Mouse (Mus musculus): ENCODE results near the gene Agap3. TPM values are rescaled to one million over a fixed set of nuclear protein-coding genes. Genes with fewer than 3 reads are reported as not detected.

The Agap3 gene
- 29.4 and 30.6 TPM in 2 replicates for polyA plus RNA-seq (2014; fragmentation: Nextera tagmentation; extraction: Ambion mirVana)

DNA sequence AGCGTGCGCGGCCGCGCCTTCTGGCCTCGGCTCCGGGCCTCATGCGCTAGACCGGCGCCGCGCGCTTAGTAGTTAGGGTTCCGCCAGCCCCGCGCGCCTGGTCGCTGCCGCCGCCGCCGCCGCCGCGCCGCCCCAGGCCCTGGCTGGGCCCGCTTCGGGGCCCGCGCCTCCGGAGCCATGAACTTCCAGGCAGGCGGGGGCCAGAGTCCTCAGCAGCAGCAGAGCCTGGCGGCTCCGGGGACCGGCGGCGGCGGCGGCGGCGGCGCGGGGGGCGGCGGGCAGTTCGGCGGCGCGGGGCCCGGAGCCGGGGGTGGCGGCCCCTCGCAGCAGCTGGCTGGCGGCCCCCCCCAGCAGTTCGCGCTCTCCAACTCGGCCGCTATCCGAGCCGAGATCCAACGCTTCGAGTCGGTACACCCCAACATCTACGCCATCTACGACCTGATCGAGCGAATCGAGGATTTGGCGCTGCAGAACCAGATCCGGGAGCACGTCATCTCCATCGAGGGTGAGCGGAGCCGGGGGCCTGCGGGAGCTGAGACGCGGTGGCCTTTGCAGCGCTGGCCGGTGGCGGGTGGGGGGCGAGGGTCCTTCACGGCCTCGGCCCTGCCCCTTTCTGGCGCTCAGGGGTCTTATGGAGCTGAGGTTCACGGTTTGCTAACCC, at the start of gene Agap3:
Gene Agap3, plus strand, starts transcription at position 148 of the 661 bp plus-strand sequence.
- peak; percentile 0; the same call in 1 of the 2 replicates for ATAC-seq (replicated peaks; ENCODE audit: low FRiP score)
- Histone ChIP-seq H3K9me3 (ENCODE audit: control insufficient read depth, low read length) (no peaks in the 10 kb centered on the region), H3K9ac (ENCODE audit: low read depth, low read length) (peak within 1 kb of the TSS; percentile 91), H3K36me3 (ENCODE audit: control insufficient read depth, insufficient read depth, low read length) (no peaks in the 10 kb centered on the region), H3K4me3 (ENCODE audit: low read depth, low read length) (peak within 1 kb of the TSS; percentile 90), H3K4me2 (peak within 1 kb of the TSS; percentile 98), H3K4me1 (replicated peaks; ENCODE audit: control insufficient read depth, insufficient read depth, low read length) (peaks cover 34% of the 10 kb centered on the region), H3K27ac (ENCODE audit: low read depth, low read length) (peak within 1 kb of the TSS; percentile 98), H3K27me3 (replicated peaks; ENCODE audit: control insufficient read depth, insufficient read depth, low read length) (no peaks in the 10 kb centered on the region)
- under 1% methylated on average over 72 of the region's 85 CpGs for WGBS
- peak; percentile 57 for DNase-seq (ENCODE audit: low spot score)

DNA sequence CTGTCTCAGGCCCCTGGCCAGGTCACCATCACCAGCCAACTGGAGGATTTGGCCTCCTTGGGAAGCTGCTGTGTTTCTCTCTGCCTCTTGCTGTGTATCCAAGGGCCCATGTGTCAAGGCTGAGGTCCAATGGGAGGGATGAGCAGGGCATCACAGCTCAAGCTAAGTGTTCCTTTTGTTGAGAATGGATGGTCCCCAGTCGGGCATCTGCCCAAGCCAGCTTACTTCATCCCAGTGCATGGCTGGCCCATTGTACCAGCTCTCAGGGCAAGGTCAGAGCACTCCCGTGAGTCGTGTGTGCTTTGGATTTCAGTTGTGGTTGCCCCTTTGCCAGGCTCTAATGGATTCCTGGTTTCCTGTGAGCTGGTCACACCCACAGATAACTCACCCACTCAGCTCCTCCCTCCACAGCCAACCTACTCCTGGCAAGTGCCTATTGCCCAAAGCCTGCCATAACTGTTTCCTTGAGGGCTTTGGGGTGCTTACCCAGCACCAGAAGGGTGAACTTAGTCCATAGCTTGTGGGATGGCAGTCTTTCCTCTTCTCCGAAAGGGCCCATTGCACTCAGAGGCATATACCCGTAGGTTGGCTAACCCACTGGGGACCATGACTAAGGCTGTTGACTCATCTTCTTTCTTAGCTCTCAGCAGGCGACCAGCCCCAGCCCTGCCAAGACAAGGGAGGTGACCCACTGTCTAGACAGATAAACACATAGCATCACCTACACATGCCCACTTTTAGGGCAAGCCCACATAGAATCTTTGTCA, 47.2 kb upstream of the Agap3 start:
- Histone ChIP-seq H3K4me3 (ENCODE audit: low read depth, low read length) (no peak overlapping the region), H3K9ac (ENCODE audit: low read depth, low read length) (no peak overlapping the region), H3K4me1 (replicated peaks; ENCODE audit: control insufficient read depth, insufficient read depth, low read length) (no peaks in the 10 kb centered on the region; the same call in 1 of the 2 replicates), H3K27me3 (replicated peaks; ENCODE audit: control insufficient read depth, insufficient read depth, low read length) (no peaks in the 10 kb centered on the region), H3K4me2 (no peak overlapping the region), H3K36me3 (ENCODE audit: control insufficient read depth, insufficient read depth, low read length) (peaks cover 14% of the 10 kb centered on the region; the same call in 1 of the 2 replicates), H3K27ac (ENCODE audit: low read depth, low read length) (no peak overlapping the region), H3K9me3 (ENCODE audit: control insufficient read depth, low read length) (no peaks in the 10 kb centered on the region)
- ATAC-seq (replicated peaks; ENCODE audit: low FRiP score): no peak
- 78% methylated on average over 6 of the region's 6 CpGs for WGBS
- DNase-seq (ENCODE audit: low spot score): no peak

DNA sequence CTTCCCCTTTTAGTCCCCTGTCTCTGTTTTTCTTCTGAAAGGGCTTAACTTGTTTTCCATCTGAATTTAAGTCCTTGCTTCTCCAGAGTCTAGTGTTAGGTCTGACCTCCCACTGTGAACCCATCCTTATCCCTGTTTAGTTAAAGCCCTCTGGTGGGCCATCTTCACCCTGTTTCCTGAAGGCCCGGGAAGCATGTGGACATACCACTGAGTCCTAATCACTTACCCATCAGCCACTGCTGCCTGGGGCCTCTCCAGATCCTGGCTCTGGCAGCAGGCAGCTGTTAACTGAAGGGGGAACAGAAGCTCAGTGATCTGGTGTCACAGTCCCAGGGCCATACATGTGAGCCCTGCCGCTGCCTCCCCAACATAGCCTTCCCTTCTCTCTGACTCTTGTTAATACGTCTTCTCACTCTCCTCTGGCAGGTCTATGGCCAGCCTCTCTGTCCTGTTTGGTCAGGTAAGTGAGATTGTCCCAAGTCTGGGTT, 46.5 kb upstream of the Agap3 start:
- H3K36me3 ChIP-seq (ENCODE audit: control insufficient read depth, insufficient read depth, low read length): peaks cover 14% of the 10 kb centered on the region; the same call in 1 of the 2 replicates

DNA sequence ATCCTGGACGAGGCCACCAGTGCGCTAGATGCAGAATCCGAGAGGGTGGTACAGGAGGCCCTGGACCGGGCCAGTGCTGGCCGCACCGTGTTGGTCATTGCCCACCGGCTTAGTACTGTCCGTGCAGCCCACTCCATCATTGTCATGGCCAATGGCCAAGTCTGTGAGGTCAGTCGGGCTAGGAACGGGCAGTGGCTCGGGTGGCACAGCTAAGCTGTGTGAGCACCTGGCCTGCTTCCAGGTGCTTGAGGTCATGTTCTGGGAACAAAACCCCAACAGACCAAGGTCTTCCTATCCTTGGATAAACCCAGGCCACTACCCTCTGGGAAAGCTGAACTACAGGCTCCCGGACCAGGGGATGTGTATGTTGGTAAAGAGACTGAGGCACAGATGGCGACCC, 43.3 kb upstream of the Agap3 start:
- Histone ChIP-seq H3K4me1 (replicated peaks; ENCODE audit: control insufficient read depth, insufficient read depth, low read length) (no peaks in the 10 kb centered on the region; the same call in 1 of the 2 replicates), H3K9ac (ENCODE audit: low read depth, low read length) (no peak overlapping the region), H3K27ac (ENCODE audit: low read depth, low read length) (no peak overlapping the region), H3K4me3 (ENCODE audit: low read depth, low read length) (no peak overlapping the region), H3K9me3 (ENCODE audit: control insufficient read depth, low read length) (no peaks in the 10 kb centered on the region), H3K4me2 (no peak overlapping the region), H3K36me3 (ENCODE audit: control insufficient read depth, insufficient read depth, low read length) (0 out of 2 replicates have a peak, but pooled peaks cover 2% of the 10 kb centered on the region), H3K27me3 (replicated peaks; ENCODE audit: control insufficient read depth, insufficient read depth, low read length) (peaks cover 3% of the 10 kb centered on the region)
- 95% methylated on average over 13 of the region's 13 CpGs for whole genome bisulfite sequencing
- no peak for DNase-seq (ENCODE audit: low spot score)
- ATAC-seq (replicated peaks; ENCODE audit: low FRiP score): no peak

More for the DNA sequence above, 46.5 kb upstream of the Agap3 start:
- H3K9me3 ChIP-seq (ENCODE audit: control insufficient read depth, low read length): no peaks in the 10 kb centered on the region
- H3K27ac ChIP-seq (ENCODE audit: low read depth, low read length): no peak overlapping the region
- no peak overlapping the region for H3K9ac ChIP-seq (ENCODE audit: low read depth, low read length)
- 67% methylated on average over 3 of the region's 3 CpGs for WGBS
- ATAC-seq (replicated peaks; ENCODE audit: low FRiP score): no peak
- no peaks in the 10 kb centered on the region; the same call in 1 of the 2 replicates for H3K4me1 ChIP-seq (replicated peaks; ENCODE audit: control insufficient read depth, insufficient read depth, low read length)
- H3K4me2 ChIP-seq: no peak overlapping the region
- no peak overlapping the region for H3K4me3 ChIP-seq (ENCODE audit: low read depth, low read length)
- H3K27me3 ChIP-seq (replicated peaks; ENCODE audit: control insufficient read depth, insufficient read depth, low read length): no peaks in the 10 kb centered on the region
- DNase-seq (ENCODE audit: low spot score): no peak

DNA sequence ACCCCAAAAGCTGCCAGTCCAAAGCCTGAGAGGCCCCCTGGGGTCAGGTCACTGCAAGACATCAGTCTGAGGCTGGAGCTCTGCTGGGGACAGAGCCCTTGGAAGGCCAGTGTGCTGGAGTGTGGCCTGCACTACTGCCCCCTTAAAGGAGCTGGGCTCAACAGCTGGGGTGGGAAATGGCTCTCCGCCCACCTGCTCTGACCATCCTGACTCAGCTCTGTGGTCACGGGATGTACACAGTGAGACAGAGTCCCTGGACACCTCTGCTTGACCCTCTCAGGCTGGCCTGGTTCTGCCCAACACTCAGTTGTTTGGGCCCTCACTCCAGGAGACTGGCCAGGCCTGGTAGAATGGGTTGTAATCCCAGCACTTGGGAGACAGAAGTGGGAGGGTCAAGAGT, 42.5 kb upstream of the Agap3 start:
- Histone ChIP-seq H3K36me3 (ENCODE audit: control insufficient read depth, insufficient read depth, low read length) (0 out of 2 replicates have a peak, but pooled peaks cover 2% of the 10 kb centered on the region), H3K9me3 (ENCODE audit: control insufficient read depth, low read length) (no peaks in the 10 kb centered on the region), H3K4me3 (ENCODE audit: low read depth, low read length) (no peak overlapping the region), H3K27me3 (replicated peaks; ENCODE audit: control insufficient read depth, insufficient read depth, low read length) (peaks cover 10% of the 10 kb centered on the region), H3K4me2 (no peak overlapping the region), H3K9ac (ENCODE audit: low read depth, low read length) (no peak overlapping the region), H3K4me1 (replicated peaks; ENCODE audit: control insufficient read depth, insufficient read depth, low read length) (no peaks in the 10 kb centered on the region; the same call in 1 of the 2 replicates), H3K27ac (ENCODE audit: low read depth, low read length) (no peak overlapping the region)
- no peak for ATAC-seq (replicated peaks; ENCODE audit: low FRiP score)
- 84% methylated on average over 2 of the region's 2 CpGs for WGBS
- DNase-seq (ENCODE audit: low spot score): no peak

DNA sequence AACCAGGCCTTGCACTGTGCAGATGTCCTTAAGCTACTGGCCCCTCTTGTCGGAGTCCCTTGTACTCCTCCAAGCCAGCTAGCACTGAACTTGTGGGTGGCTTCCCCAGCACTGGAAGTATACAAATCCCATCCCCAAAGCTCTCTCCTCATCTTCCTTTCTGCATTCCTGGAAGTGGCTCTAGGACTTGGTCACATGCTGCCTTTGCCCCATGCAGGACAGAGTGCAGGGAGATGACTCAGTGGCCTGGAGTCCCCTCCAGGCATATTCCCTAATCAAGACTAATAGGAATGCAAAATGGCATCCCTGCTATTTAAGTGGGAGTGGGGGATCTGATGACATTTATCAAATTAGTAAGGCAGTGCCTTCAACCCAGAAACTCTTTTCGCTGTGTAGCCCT, 39.9 kb upstream of the Agap3 start:
- H3K4me3 ChIP-seq (ENCODE audit: low read depth, low read length): no peak overlapping the region
- WGBS: 67% methylated on average over 2 of the region's 2 CpGs

DNA sequence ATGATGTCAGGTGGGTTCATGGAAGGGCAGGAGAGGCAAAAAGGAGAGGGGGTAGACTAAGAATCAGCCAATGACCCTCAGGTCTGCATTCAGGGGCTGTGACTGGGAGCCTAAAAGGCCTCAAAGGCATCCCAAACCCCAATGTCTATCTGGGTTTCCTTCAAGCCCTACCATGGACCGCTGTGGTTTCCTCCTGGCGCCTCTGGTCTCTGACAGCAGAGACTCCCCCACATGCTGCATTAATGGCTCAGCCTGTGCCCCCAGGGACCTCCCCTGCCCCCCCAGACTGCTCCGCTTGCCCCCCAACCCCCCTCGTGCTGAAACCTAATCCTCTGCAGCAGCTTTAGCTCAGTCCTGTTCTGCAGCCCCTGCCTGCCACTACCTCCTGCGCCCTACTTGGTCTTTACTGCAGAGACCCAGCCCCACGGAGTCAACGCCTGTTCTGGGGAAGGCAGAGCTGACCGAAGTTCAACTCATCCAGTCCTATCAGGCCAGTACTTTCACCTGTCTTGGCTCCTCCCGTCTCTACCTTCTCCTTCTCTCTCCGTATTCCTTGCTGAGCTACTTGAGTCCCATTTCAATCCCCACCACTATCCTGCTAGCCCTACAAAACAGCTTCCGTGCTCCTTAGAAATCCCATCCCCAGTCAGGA, 38.8 kb upstream of the Agap3 start, which contains the start of gene Asic3:
Gene Asic3, plus strand, starts transcription at position 351 of the 652 bp plus-strand sequence.
- Histone ChIP-seq H3K9me3 (ENCODE audit: control insufficient read depth, low read length) (no peaks in the 10 kb centered on the region), H3K4me2 (no peak within 1 kb of the TSS), H3K9ac (ENCODE audit: low read depth, low read length) (no peak within 1 kb of the TSS), H3K4me3 (ENCODE audit: low read depth, low read length) (no peak within 1 kb of the TSS), H3K4me1 (replicated peaks; ENCODE audit: control insufficient read depth, insufficient read depth, low read length) (0 out of 2 replicates have a peak, but pooled peaks cover 4% of the 10 kb centered on the region), H3K36me3 (ENCODE audit: control insufficient read depth, insufficient read depth, low read length) (no peaks in the 10 kb centered on the region; the same call in 1 of the 2 replicates), H3K27ac (ENCODE audit: low read depth, low read length) (0 out of 2 replicates have a peak within 1 kb of the TSS, but pooled peaks have one; percentile 5), H3K27me3 (replicated peaks; ENCODE audit: control insufficient read depth, insufficient read depth, low read length) (peaks cover 16% of the 10 kb centered on the region)
- no peak for ATAC-seq (replicated peaks; ENCODE audit: low FRiP score)
- 48% methylated on average over 11 of the region's 11 CpGs for WGBS
- no peak for DNase-seq (ENCODE audit: low spot score)

More for the DNA sequence above, 39.9 kb upstream of the Agap3 start:
- no peak overlapping the region for H3K9ac ChIP-seq (ENCODE audit: low read depth, low read length)
- no peaks in the 10 kb centered on the region for H3K9me3 ChIP-seq (ENCODE audit: control insufficient read depth, low read length)
- ATAC-seq (replicated peaks; ENCODE audit: low FRiP score): no peak
- H3K27ac ChIP-seq (ENCODE audit: low read depth, low read length): no peak overlapping the region
- no peak overlapping the region for H3K4me2 ChIP-seq
- no peak for DNase-seq (ENCODE audit: low spot score)
- H3K27me3 ChIP-seq (replicated peaks; ENCODE audit: control insufficient read depth, insufficient read depth, low read length): peaks cover 16% of the 10 kb centered on the region
- H3K36me3 ChIP-seq (ENCODE audit: control insufficient read depth, insufficient read depth, low read length): no peaks in the 10 kb centered on the region
- 0 out of 2 replicates have a peak, but pooled peaks cover 4% of the 10 kb centered on the region for H3K4me1 ChIP-seq (replicated peaks; ENCODE audit: control insufficient read depth, insufficient read depth, low read length)

DNA sequence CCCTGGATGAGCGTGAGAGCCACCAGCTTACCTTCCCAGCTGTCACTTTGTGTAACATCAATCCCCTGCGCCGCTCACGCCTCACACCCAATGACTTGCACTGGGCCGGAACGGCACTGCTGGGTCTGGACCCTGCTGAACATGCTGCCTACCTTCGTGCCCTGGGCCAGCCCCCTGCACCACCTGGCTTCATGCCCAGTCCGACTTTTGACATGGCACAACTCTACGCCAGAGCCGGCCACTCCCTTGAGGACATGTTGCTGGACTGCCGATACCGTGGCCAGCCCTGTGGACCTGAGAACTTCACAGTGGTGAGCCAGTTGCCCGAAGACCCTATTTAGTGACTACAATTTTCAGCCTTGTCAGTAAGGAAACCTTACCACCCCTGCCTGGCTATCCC, 38.0 kb upstream of the Agap3 start:
- 0 out of 2 replicates have a peak overlapping the region, but pooled peaks have one; percentile 5 for H3K27ac ChIP-seq (ENCODE audit: low read depth, low read length)
- H3K9me3 ChIP-seq (ENCODE audit: control insufficient read depth, low read length): no peaks in the 10 kb centered on the region
- H3K27me3 ChIP-seq (replicated peaks; ENCODE audit: control insufficient read depth, insufficient read depth, low read length): peaks cover 16% of the 10 kb centered on the region
- H3K4me2 ChIP-seq: no peak overlapping the region
- no peak overlapping the region for H3K4me3 ChIP-seq (ENCODE audit: low read depth, low read length)
- H3K36me3 ChIP-seq (ENCODE audit: control insufficient read depth, insufficient read depth, low read length): no peaks in the 10 kb centered on the region; the same call in 1 of the 2 replicates
- H3K9ac ChIP-seq (ENCODE audit: low read depth, low read length): no peak overlapping the region
- 0 out of 2 replicates have a peak, but pooled peaks cover 4% of the 10 kb centered on the region for H3K4me1 ChIP-seq (replicated peaks; ENCODE audit: control insufficient read depth, insufficient read depth, low read length)
- 83% methylated on average over 13 of the region's 13 CpGs for WGBS
- DNase-seq (ENCODE audit: low spot score) (no peak), ATAC-seq (replicated peaks; ENCODE audit: low FRiP score) (no peak)
